Mouse (Mus musculus): ENCODE results near the gene Cluap1.
A peak's percentile ranks its signal among the peaks of the same experiment; 100 is the strongest.
"Not testable (repeated sequence)": the region's sequence is repeated elsewhere in the genome, so short reads cannot be mapped to it uniquely, and the experiment has no call there.

The Cluap1 gene

GRCm38 (mm10) chr16:3934701-3935100 lies 26.1 kb downstream of the Cluap1 start:
- no peak for DNase-seq (ENCODE audit: low spot score)

- DNase-seq (ENCODE audit: low spot score) = no peak
Measured at GRCm38 (mm10) chr16:3951141-3951540, 42.5 kb downstream of the Cluap1 start.

GRCm38 (mm10) chr16:3956369-3956768 lies 47.8 kb downstream of the Cluap1 start:
- DNase-seq (ENCODE audit: low spot score) = peak; percentile 18

- DNase-seq (ENCODE audit: low spot score) = no peak
Measured at GRCm38 (mm10) chr16:3959261-3959660, 50.7 kb downstream of the Cluap1 start.

- DNase-seq (ENCODE audit: low spot score) = no peak
Measured at GRCm38 (mm10) chr16:3964990-3965389, 56.4 kb downstream of the Cluap1 start.

- no peak for DNase-seq (ENCODE audit: low spot score)
Measured at GRCm38 (mm10) chr16:3965534-3965933, 56.9 kb downstream of the Cluap1 start.

- DNase-seq (ENCODE audit: low spot score) = not testable (repeated sequence)
Measured at GRCm38 (mm10) chr16:3974456-3974855, 65.9 kb downstream of the Cluap1 start.

GRCm38 (mm10) chr16:3975658-3976057 lies 67.1 kb downstream of the Cluap1 start:
- DNase-seq (ENCODE audit: low spot score) = no peak

GRCm38 (mm10) chr16:3976251-3976671 lies 67.7 kb downstream of the Cluap1 start, which contains the start of gene Nlrc3:
TSS of gene Nlrc3 (minus strand) at chr16:3976632.
- no peak for DNase-seq (ENCODE audit: low spot score)

GRCm38 (mm10) chr16:3976712-3977111 lies 68.1 kb downstream of the Cluap1 start:
- DNase-seq (ENCODE audit: low spot score) = no peak

GRCm38 (mm10) chr16:3982173-3982572 lies 73.6 kb downstream of the Cluap1 start:
- no peak for DNase-seq (ENCODE audit: low spot score)

GRCm38 (mm10) chr16:3983146-3983700 lies 74.6 kb downstream of the Cluap1 start:
- DNase-seq (ENCODE audit: low spot score) = no peak

- DNase-seq (ENCODE audit: low spot score) = no peak
Measured at GRCm38 (mm10) chr16:3988410-3988809, 79.8 kb downstream of the Cluap1 start.
